Mouse (Mus musculus): ENCODE results near the gene Sac3d1. TPM values are rescaled to one million over a fixed set of nuclear protein-coding genes. Genes with fewer than 3 reads are reported as not detected.

The Sac3d1 gene
- polyA plus RNA-seq, 1 experiment = 27.5 TPM

- no peaks in the 10 kb centered on the region for H3K27me3 ChIP-seq (ENCODE audit: control insufficient read depth, insufficient read depth, insufficient read length)
These were observed 6.4 kb upstream of the Sac3d1 start for GRCm38 (mm10) chr19:6124898-6125297.

GRCm38 (mm10) chr19:6123330-6123729, 4.9 kb upstream of the Sac3d1 start:
- Histone ChIP-seq H3ac (ENCODE audit: control insufficient read depth, insufficient read length) (no peak overlapping the region), H3K4me2 (ENCODE audit: low read depth) (no peak overlapping the region), H3K27me3 (ENCODE audit: control insufficient read depth, insufficient read depth, insufficient read length) (no peaks in the 10 kb centered on the region), H3K79me2 (ENCODE audit: control insufficient read depth, insufficient read depth) (no peaks in the 10 kb centered on the region), H3K36me3 (ENCODE audit: control insufficient read depth, insufficient read depth) (peaks cover 4% of the 10 kb centered on the region), H3K4me3 (no peak overlapping the region)
- TF ChIP-seq MYOD1 (IDR thresholded peaks at IDR 0.05; ENCODE audit: control insufficient read depth in 1 of 3, insufficient read length in 2 of 3, low read depth in 2 of 3) = no peak
- no peak for TF ChIP-seq MYOG (IDR thresholded peaks at IDR 0.05; ENCODE audit: control insufficient read depth in 1 of 3, insufficient read depth in 1 of 3, insufficient read length in 2 of 3, low read depth in 2 of 3)
- TF ChIP-seq E2F4 (IDR thresholded peaks at IDR 0.05; ENCODE audit: insufficient read depth) = no peak
- no peak for TF ChIP-seq USF1 (IDR thresholded peaks at IDR 0.05; ENCODE audit: low read depth)
- no peak for TF ChIP-seq POLR2A (IDR thresholded peaks at IDR 0.05; ENCODE audit: insufficient read length, low read depth)
- no peak for TF ChIP-seq MAX (IDR thresholded peaks at IDR 0.05; ENCODE audit: low read depth)
- no peak for TF ChIP-seq TCF3 (IDR thresholded peaks at IDR 0.05; ENCODE audit: insufficient read length, low read depth)
- no peak for TF ChIP-seq SRF (IDR thresholded peaks at IDR 0.05; ENCODE audit: control insufficient read depth, insufficient read length, low read depth)
- no peak for TF ChIP-seq CEBPB (IDR thresholded peaks at IDR 0.05; ENCODE audit: insufficient read depth, poor library complexity, severe bottlenecking)
- TF ChIP-seq TCF12 (IDR thresholded peaks at IDR 0.05; ENCODE audit: insufficient read depth, poor library complexity, severe bottlenecking) = no peak
- no peak for TF ChIP-seq REST (IDR thresholded peaks at IDR 0.05; ENCODE audit: insufficient read depth, insufficient read length)
- no peak for TF ChIP-seq POLR2AphosphoS2 (IDR thresholded peaks at IDR 0.05; ENCODE audit: insufficient read length, low read depth)

More at GRCm38 (mm10) chr19:6124898-6125297, 6.4 kb upstream of the Sac3d1 start:
- Histone ChIP-seq H3K36me3 (ENCODE audit: control insufficient read depth, insufficient read depth) (peaks cover 4% of the 10 kb centered on the region), H3K79me2 (ENCODE audit: control insufficient read depth, insufficient read depth) (no peaks in the 10 kb centered on the region), H3ac (ENCODE audit: control insufficient read depth, insufficient read length) (no peak overlapping the region), H3K4me2 (ENCODE audit: low read depth) (no peak overlapping the region), H3K4me3 (no peak overlapping the region)
- TF ChIP-seq USF1 (IDR thresholded peaks at IDR 0.05; ENCODE audit: low read depth) (no peak), POLR2A (IDR thresholded peaks at IDR 0.05; ENCODE audit: insufficient read length, low read depth) (no peak), SRF (IDR thresholded peaks at IDR 0.05; ENCODE audit: control insufficient read depth, insufficient read length, low read depth) (no peak), MAX (IDR thresholded peaks at IDR 0.05; ENCODE audit: low read depth) (no peak), E2F4 (IDR thresholded peaks at IDR 0.05; ENCODE audit: insufficient read depth) (no peak), MYOG (IDR thresholded peaks at IDR 0.05; ENCODE audit: control insufficient read depth in 1 of 3, insufficient read depth in 1 of 3, insufficient read length in 2 of 3, low read depth in 2 of 3) (no peak), POLR2AphosphoS2 (IDR thresholded peaks at IDR 0.05; ENCODE audit: insufficient read length, low read depth) (no peak), CEBPB (IDR thresholded peaks at IDR 0.05; ENCODE audit: insufficient read depth, poor library complexity, severe bottlenecking) (no peak), TCF3 (IDR thresholded peaks at IDR 0.05; ENCODE audit: insufficient read length, low read depth) (no peak), TCF12 (IDR thresholded peaks at IDR 0.05; ENCODE audit: insufficient read depth, poor library complexity, severe bottlenecking) (no peak), REST (IDR thresholded peaks at IDR 0.05; ENCODE audit: insufficient read depth, insufficient read length) (no peak), MYOD1 (IDR thresholded peaks at IDR 0.05; ENCODE audit: control insufficient read depth in 1 of 3, insufficient read length in 2 of 3, low read depth in 2 of 3) (no peak)

GRCm38 (mm10) chr19:6121761-6122160, 3.3 kb upstream of the Sac3d1 start:
- no peak overlapping the region for H3K4me3 ChIP-seq
- TF ChIP-seq USF1 (IDR thresholded peaks at IDR 0.05; ENCODE audit: low read depth) (no peak), MYOD1 (IDR thresholded peaks at IDR 0.05; ENCODE audit: control insufficient read depth in 1 of 3, insufficient read length in 2 of 3, low read depth in 2 of 3) (no peak), TCF12 (IDR thresholded peaks at IDR 0.05; ENCODE audit: insufficient read depth, poor library complexity, severe bottlenecking) (no peak), POLR2AphosphoS2 (IDR thresholded peaks at IDR 0.05; ENCODE audit: insufficient read length, low read depth) (no peak), MYOG (IDR thresholded peaks at IDR 0.05; ENCODE audit: control insufficient read depth in 1 of 3, insufficient read depth in 1 of 3, insufficient read length in 2 of 3, low read depth in 2 of 3) (no peak), MAX (IDR thresholded peaks at IDR 0.05; ENCODE audit: low read depth) (no peak), E2F4 (IDR thresholded peaks at IDR 0.05; ENCODE audit: insufficient read depth) (no peak), SRF (IDR thresholded peaks at IDR 0.05; ENCODE audit: control insufficient read depth, insufficient read length, low read depth) (no peak), POLR2A (IDR thresholded peaks at IDR 0.05; ENCODE audit: insufficient read length, low read depth) (no peak), REST (IDR thresholded peaks at IDR 0.05; ENCODE audit: insufficient read depth, insufficient read length) (no peak), TCF3 (IDR thresholded peaks at IDR 0.05; ENCODE audit: insufficient read length, low read depth) (no peak), CEBPB (IDR thresholded peaks at IDR 0.05; ENCODE audit: insufficient read depth, poor library complexity, severe bottlenecking) (no peak)
- peaks cover 4% of the 10 kb centered on the region for H3K36me3 ChIP-seq (ENCODE audit: control insufficient read depth, insufficient read depth)
- H3K79me2 ChIP-seq (ENCODE audit: control insufficient read depth, insufficient read depth) = peaks cover 10% of the 10 kb centered on the region
- no peak overlapping the region for H3K4me2 ChIP-seq (ENCODE audit: low read depth)
- no peaks in the 10 kb centered on the region for H3K27me3 ChIP-seq (ENCODE audit: control insufficient read depth, insufficient read depth, insufficient read length)
- no peak overlapping the region for H3ac ChIP-seq (ENCODE audit: control insufficient read depth, insufficient read length)

DNA sequence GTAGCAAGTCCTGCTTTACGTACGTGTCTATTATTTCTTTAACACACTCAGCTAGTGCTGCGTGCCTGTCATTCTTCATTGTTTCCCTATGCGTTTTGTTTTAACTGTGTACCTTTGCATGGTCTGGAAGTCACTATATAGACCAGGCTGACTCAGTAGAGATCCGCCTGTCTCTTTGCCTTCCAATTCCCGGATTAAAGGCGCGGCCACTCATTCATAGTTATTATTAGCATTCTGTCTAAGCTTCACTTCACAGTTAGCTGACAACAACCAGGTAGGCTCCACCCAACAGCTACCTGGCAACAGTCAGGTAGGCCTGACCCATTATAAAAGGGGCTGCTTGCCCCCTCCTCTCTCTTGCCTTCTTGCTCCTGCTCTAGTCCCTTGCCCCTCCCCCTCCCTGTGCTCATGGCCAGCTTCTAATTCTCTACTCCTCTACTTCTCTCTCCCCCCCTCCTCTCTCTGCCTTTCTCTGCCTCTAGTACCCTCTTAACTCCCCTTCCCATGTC, 281 bp upstream of the Sac3d1 start:
- peak overlapping the region; percentile 53 for H3K4me3 ChIP-seq
- H3K27me3 ChIP-seq (ENCODE audit: control insufficient read depth, insufficient read depth, insufficient read length) = no peaks in the 10 kb centered on the region
- TF ChIP-seq TCF3 (IDR thresholded peaks at IDR 0.05; ENCODE audit: insufficient read length, low read depth) = no peak
- no peak for TF ChIP-seq CEBPB (IDR thresholded peaks at IDR 0.05; ENCODE audit: insufficient read depth, poor library complexity, severe bottlenecking)
- no peak for TF ChIP-seq MYOD1 (IDR thresholded peaks at IDR 0.05; ENCODE audit: control insufficient read depth in 1 of 3, insufficient read length in 2 of 3, low read depth in 2 of 3)
- TF ChIP-seq USF1 (IDR thresholded peaks at IDR 0.05; ENCODE audit: low read depth) = no peak
- TF ChIP-seq POLR2A (IDR thresholded peaks at IDR 0.05; ENCODE audit: insufficient read length, low read depth) = no peak
- no peak for TF ChIP-seq MAX (IDR thresholded peaks at IDR 0.05; ENCODE audit: low read depth)
- TF ChIP-seq E2F4 (IDR thresholded peaks at IDR 0.05; ENCODE audit: insufficient read depth) = no peak
- no peak for TF ChIP-seq SRF (IDR thresholded peaks at IDR 0.05; ENCODE audit: control insufficient read depth, insufficient read length, low read depth)
- no peak for TF ChIP-seq TCF12 (IDR thresholded peaks at IDR 0.05; ENCODE audit: insufficient read depth, poor library complexity, severe bottlenecking)
- TF ChIP-seq REST (IDR thresholded peaks at IDR 0.05; ENCODE audit: insufficient read depth, insufficient read length) = no peak
- no peak for TF ChIP-seq POLR2AphosphoS2 (IDR thresholded peaks at IDR 0.05; ENCODE audit: insufficient read length, low read depth)
- no peak for TF ChIP-seq MYOG (IDR thresholded peaks at IDR 0.05; ENCODE audit: control insufficient read depth in 1 of 3, insufficient read depth in 1 of 3, insufficient read length in 2 of 3, low read depth in 2 of 3)
- peaks cover 14% of the 10 kb centered on the region for H3K79me2 ChIP-seq (ENCODE audit: control insufficient read depth, insufficient read depth)
- peaks cover 11% of the 10 kb centered on the region for H3K36me3 ChIP-seq (ENCODE audit: control insufficient read depth, insufficient read depth)
- peak overlapping the region; percentile 87 for H3ac ChIP-seq (ENCODE audit: control insufficient read depth, insufficient read length)
- peak overlapping the region; percentile 89 for H3K4me2 ChIP-seq (ENCODE audit: low read depth)
